Mouse (Mus musculus) olfactory bulb, adult 2 months (tissue): ENCODE data around the gene Srd5a1.

Source experiments
- CTCF ChIP-seq: fragments of 200-500 bp; IDR thresholded peaks from 2 replicates; pipeline ENCODE4 v1.5.1; 2012; ENCODE audit warnings: low read depth, mild to moderate bottlenecking, low read length, moderate library complexity; ENCODE audit not compliant: insufficient read depth
- POLR2A ChIP-seq: fragments of 200-500 bp; IDR thresholded peaks from 2 replicates; pipeline ENCODE4 v1.6.1; 2012; ENCODE audit warnings: mild to moderate bottlenecking, low read depth, low read length, moderate library complexity; ENCODE audit not compliant: insufficient read depth

- TF ChIP-seq CTCF (no peak), POLR2A (no peak)
These were observed 24.9 kb downstream of the Srd5a1 start for GRCm38 (mm10) chr13:69586337-69586736.
